Mouse (Mus musculus) forebrain, embryonic 12.5 days (tissue): Measurements from ENCODE around the gene Actl11. TPM values are rescaled to one million over a fixed set of nuclear protein-coding genes. Genes with fewer than 3 reads are reported as not detected.

Experiments
- ATAC-seq: fragments of 200-750 bp; cut with Nextera tagmentation; 2 replicates; pipeline ENCODE4 v1.8.0; 2017; ENCODE audit warnings: moderate TSS enrichment; ENCODE audit not compliant: low FRiP score
- H3K27ac ChIP-seq: fragments of 300-500 bp; sonication (generic); 2 replicates; pipeline ENCODE4 v1.5.1; 2016; ENCODE audit warnings: mild to moderate bottlenecking
- H3K27me3 ChIP-seq: fragments of 300-500 bp; sonication (generic); 2 replicates; pipeline ENCODE4 v1.6.1; 2016; ENCODE audit warnings: mild to moderate bottlenecking
- H3K36me3 ChIP-seq: fragments of 300-500 bp; sonication (generic); replicated peaks from 2 replicates; pipeline ENCODE4 v1.6.1; 2016; ENCODE audit warnings: mild to moderate bottlenecking
- H3K4me1 ChIP-seq: fragments of 300-500 bp; sonication (generic); 2 replicates; pipeline ENCODE4 v1.6.1; 2016
- H3K4me2 ChIP-seq: fragments of 300-500 bp; sonication (generic); 2 replicates; pipeline ENCODE4 v1.6.1; 2016; ENCODE audit warnings: mild to moderate bottlenecking, moderate library complexity
- H3K4me3 ChIP-seq: fragments of 300-500 bp; sonication (generic); replicated peaks from 2 replicates; pipeline ENCODE4 v1.5.1; 2016; ENCODE audit warnings: mild to moderate bottlenecking
- H3K9ac ChIP-seq: fragments of 300-500 bp; sonication (generic); 2 replicates; pipeline ENCODE4 v1.6.1; 2016; ENCODE audit warnings: mild to moderate bottlenecking
- H3K9me3 ChIP-seq: fragments of 300-500 bp; sonication (generic); 2 replicates; pipeline ENCODE4 v1.6.1; 2016
- WGBS: fragments of 180-500 bp; shearing (Covaris S2); methylation state at CpG from one replicate; pipeline ENCODE4 v1.1.7; 2016; 5-methylcytosine and 5-hydroxymethylcytosine counted together
- polyA plus RNA-seq: library from polyadenylated mRNA; unstranded; fragments of >200 nt; fragmentation: Nextera tagmentation; extraction: Ambion mirVana; gene quantifications from 2 replicates; pipeline ENCODE4 v1.2.1, GENCODE M21; 2016

Actl11 gene
- polyA plus RNA-seq, result not detected in 2 replicates

- Histone ChIP-seq H3K4me2 (no peak within 1 kb of the TSS), H3K27ac (no peak within 1 kb of the TSS), H3K4me3 (no peak within 1 kb of the TSS), H3K27me3 (no peaks in the 10 kb centered on the region), H3K9me3 (no peaks in the 10 kb centered on the region), H3K9ac (no peak within 1 kb of the TSS), H3K4me1 (peaks cover 26% of the 10 kb centered on the region), H3K36me3 (no peaks in the 10 kb centered on the region)
- ATAC-seq, result no peak
- WGBS, result 80% methylated on average over 3 of the region's 3 CpGs
These were observed at the start of gene Actl11 for GRCm38 (mm10) chr9:107928169-107928568. Actl11 (plus strand) TSS chr9:107928469.

- H3K4me2 ChIP-seq, result no peak overlapping the region
- 0 out of 2 replicates have a peak, but pooled peaks cover 3% of the 10 kb centered on the region for H3K27me3 ChIP-seq
- no peak overlapping the region for H3K27ac ChIP-seq
- H3K9ac ChIP-seq, result no peak overlapping the region
- ATAC-seq, result no peak
- WGBS, result 85% methylated on average over 4 of the region's 4 CpGs
- no peak overlapping the region for H3K4me3 ChIP-seq
- H3K9me3 ChIP-seq, result no peaks in the 10 kb centered on the region
- no peaks in the 10 kb centered on the region for H3K36me3 ChIP-seq
- H3K4me1 ChIP-seq, result no peaks in the 10 kb centered on the region
These were observed 47.9 kb upstream of the Actl11 start for GRCm38 (mm10) chr9:107880411-107880810.

GRCm38 (mm10) chr9:107887804-107888266, 40.4 kb upstream of the Actl11 start, which contains the start of gene Mon1a:
Mon1a (plus strand) TSS chr9:107888151.
- peak within 1 kb of the TSS; percentile 33; the same call in 1 of the 2 replicates for H3K27ac ChIP-seq

DNA sequence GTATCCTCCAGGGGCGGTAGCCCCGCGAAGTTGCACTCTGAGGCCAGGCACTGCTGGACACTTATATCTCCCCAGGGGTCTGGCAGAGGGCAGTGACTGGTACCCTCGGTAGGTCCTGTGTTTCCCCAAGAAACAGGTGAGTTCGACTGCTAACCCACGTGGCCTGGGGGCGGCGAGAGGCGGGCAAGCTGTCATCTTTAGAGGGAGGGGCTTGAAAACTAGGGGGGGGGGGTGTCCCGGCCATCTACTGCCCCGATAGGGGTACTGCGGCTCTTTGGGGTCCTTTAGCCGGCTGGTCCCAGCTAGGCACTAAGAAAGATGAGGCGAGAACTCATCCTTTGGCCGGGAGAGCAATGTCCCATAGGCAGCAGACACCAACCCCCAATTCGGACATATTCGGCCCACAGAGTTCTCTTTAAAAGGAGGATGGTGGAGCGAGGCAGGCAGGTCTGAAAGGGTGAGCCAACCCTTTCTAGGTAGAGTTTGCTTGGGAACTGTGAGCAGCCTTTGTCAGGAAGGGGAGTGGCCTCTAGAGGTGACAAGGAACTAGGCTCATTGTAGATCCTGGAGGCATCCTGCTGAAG, 39.9 kb upstream of the Actl11 start:
- Histone ChIP-seq H3K9ac (peak overlapping the region; percentile 65), H3K27me3 (peaks cover 14% of the 10 kb centered on the region), H3K9me3 (no peaks in the 10 kb centered on the region), H3K27ac (peak overlapping the region; percentile 33; the same call in 1 of the 2 replicates), H3K4me3 (peak overlapping the region; percentile 61), H3K4me2 (peak overlapping the region; percentile 91), H3K36me3 (no peaks in the 10 kb centered on the region), H3K4me1 (peaks cover 10% of the 10 kb centered on the region)
- peak; percentile 86 for ATAC-seq
- WGBS, result under 1% methylated on average over 18 of the region's 18 CpGs

More at GRCm38 (mm10) chr9:107887804-107888266, 40.4 kb upstream of the Actl11 start, which contains the start of gene Mon1a:
- H3K4me3 ChIP-seq, result peak within 1 kb of the TSS; percentile 61
- H3K9me3 ChIP-seq, result no peaks in the 10 kb centered on the region
- no peaks in the 10 kb centered on the region for H3K36me3 ChIP-seq
- H3K27me3 ChIP-seq, result peaks cover 14% of the 10 kb centered on the region
- peak; percentile 95 for ATAC-seq
- H3K4me2 ChIP-seq, result peak within 1 kb of the TSS; percentile 91
- WGBS, result under 1% methylated on average over 28 of the region's 28 CpGs
- peaks cover 10% of the 10 kb centered on the region for H3K4me1 ChIP-seq
- H3K9ac ChIP-seq, result peak within 1 kb of the TSS; percentile 65

DNA sequence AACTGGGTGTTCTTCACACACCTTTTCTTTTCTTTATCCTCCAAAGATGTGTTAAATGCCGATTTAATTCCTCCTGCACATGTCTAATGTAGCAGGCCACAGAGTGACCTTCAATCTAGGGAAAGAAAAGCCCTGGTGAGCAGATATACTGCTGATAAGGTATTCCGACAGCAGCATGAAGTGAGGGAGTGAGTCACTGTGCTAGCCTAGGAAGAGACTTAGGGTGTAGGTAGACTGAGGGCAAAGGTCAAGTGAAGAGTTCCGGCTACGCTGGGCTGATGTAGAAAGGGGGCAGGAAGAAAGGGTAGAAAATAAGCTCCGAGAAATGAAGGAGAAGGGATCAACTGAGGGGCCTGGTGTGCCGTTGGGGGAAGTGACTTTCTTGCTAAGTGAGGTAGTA, 38.0 kb upstream of the Actl11 start:
- Histone ChIP-seq H3K36me3 (no peaks in the 10 kb centered on the region), H3K9ac (no peak overlapping the region), H3K9me3 (no peaks in the 10 kb centered on the region), H3K4me2 (no peak overlapping the region; the same call in 1 of the 2 replicates), H3K4me1 (peaks cover 10% of the 10 kb centered on the region), H3K27ac (no peak overlapping the region), H3K4me3 (no peak overlapping the region), H3K27me3 (peaks cover 14% of the 10 kb centered on the region)
- no peak for ATAC-seq
- WGBS, result 87% methylated on average over 6 of the region's 6 CpGs

DNA sequence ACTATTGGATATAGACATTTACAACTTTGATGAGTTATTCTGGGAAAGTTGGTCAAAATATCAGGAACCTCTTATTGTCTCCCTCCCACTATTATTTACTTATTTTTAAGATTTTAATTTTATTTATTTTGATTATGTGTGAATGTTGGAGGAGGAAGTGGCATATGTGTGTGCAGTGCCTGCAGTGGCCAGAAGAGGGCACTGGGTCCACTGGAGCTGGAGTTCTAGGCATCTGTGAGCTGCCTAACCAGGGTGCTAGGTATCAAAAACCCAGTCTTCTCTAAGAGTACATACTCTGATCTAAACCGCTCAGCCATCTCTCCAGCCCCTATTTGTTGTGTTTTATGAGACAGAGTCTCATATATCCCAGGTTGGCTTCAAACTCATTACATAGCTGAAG, 37.2 kb upstream of the Actl11 start:
- no peak overlapping the region for H3K27ac ChIP-seq
- peaks cover 10% of the 10 kb centered on the region for H3K4me1 ChIP-seq
- H3K27me3 ChIP-seq, result peaks cover 12% of the 10 kb centered on the region
- no peak overlapping the region for H3K9ac ChIP-seq
- 96% methylated on average over 1 of the region's 1 CpGs for WGBS
- H3K9me3 ChIP-seq, result no peaks in the 10 kb centered on the region
- no peak overlapping the region for H3K4me2 ChIP-seq
- no peak overlapping the region for H3K4me3 ChIP-seq
- no peak for ATAC-seq
- H3K36me3 ChIP-seq, result no peaks in the 10 kb centered on the region

DNA sequence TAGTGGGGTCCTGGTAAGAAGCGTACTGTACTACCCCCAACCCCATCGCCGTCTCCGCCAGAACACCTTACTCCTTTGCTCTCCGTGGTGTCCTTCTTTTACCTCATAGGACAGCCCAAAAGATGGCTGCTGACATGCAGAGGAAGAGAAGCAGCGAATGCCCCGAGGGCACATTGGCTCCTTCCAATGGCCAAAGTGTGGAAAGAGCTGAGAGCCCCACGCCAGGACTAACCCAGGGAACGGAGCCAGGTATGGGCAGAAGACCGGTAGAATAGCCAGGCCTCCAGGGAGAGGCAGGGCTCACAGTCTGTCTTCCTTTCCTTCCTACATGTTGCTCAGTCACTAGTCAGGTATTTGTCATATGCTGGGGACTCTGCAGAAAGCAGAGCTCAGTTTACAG, 29.7 kb upstream of the Actl11 start:
- Histone ChIP-seq H3K27ac (no peak overlapping the region), H3K4me1 (peaks cover 14% of the 10 kb centered on the region), H3K9ac (no peak overlapping the region), H3K4me3 (no peak overlapping the region), H3K4me2 (no peak overlapping the region), H3K27me3 (peaks cover 40% of the 10 kb centered on the region), H3K9me3 (no peaks in the 10 kb centered on the region), H3K36me3 (peaks cover 5% of the 10 kb centered on the region; the same call in 1 of the 2 replicates)
- WGBS, result 87% methylated on average over 10 of the region's 10 CpGs
- no peak for ATAC-seq

GRCm38 (mm10) chr9:107899855-107900254, 28.4 kb upstream of the Actl11 start:
- H3K36me3 ChIP-seq, result peaks cover 5% of the 10 kb centered on the region; the same call in 1 of the 2 replicates
- no peak overlapping the region for H3K4me3 ChIP-seq

DNA sequence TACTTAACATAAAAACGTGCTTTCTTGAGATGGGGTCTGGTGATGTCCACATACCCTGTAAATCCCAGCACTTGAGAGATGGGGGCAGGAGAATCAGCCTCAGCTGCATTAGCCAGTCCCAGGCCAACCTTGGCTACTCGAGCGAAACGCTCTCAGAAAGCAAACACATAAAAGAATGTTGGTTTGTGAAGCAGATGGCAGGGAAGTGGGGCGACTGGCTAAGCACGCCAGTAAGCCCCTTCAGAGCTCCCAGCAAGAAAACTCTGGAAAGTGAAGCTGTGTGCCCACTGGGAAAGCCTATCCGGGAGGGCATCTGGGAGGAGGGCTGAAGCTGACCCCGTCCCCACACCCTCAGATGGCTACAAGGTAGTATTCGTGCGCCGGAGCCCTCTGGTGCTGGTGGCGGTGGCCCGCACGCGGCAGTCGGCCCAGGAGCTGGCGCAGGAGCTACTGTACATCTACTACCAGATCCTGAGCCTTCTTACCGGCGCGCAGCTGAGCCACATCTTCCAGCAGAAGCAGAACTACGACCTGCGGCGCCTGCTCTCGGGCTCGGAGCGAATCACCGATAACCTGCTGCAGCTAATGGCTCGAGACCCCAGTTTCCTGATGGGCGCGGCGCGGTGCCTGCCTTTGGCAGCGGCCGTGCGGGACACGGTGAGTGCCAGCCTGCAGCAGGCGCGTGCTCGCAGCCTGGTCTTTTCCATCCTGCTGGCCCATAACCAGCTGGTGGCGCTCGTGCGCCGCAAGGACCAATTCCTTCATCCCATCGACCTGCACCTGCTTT, 27.2 kb upstream of the Actl11 start:
- peak; percentile 54 for ATAC-seq
- Histone ChIP-seq H3K9ac (peak overlapping the region; percentile 51), H3K27me3 (peaks cover 49% of the 10 kb centered on the region), H3K36me3 (peaks cover 5% of the 10 kb centered on the region; the same call in 1 of the 2 replicates), H3K4me2 (peak overlapping the region; percentile 57), H3K4me1 (peaks cover 14% of the 10 kb centered on the region), H3K4me3 (peak overlapping the region; percentile 31), H3K9me3 (no peaks in the 10 kb centered on the region), H3K27ac (0 out of 2 replicates have a peak overlapping the region, but pooled peaks have one; percentile 31)
- whole genome bisulfite sequencing, result 2% methylated on average over 44 of the region's 44 CpGs

More at GRCm38 (mm10) chr9:107899855-107900254, 28.4 kb upstream of the Actl11 start:
- no peaks in the 10 kb centered on the region for H3K9me3 ChIP-seq
- H3K27ac ChIP-seq, result no peak overlapping the region
- WGBS, result 65% methylated on average over 12 of the region's 12 CpGs
- H3K27me3 ChIP-seq, result peaks cover 42% of the 10 kb centered on the region
- no peak overlapping the region for H3K9ac ChIP-seq
- no peak overlapping the region for H3K4me2 ChIP-seq
- peaks cover 14% of the 10 kb centered on the region for H3K4me1 ChIP-seq
- ATAC-seq, result no peak

- Histone ChIP-seq H3K36me3 (peaks cover 5% of the 10 kb centered on the region; the same call in 1 of the 2 replicates), H3K4me2 (peak overlapping the region; percentile 57), H3K27ac (no peak overlapping the region), H3K4me1 (peaks cover 19% of the 10 kb centered on the region), H3K27me3 (peaks cover 53% of the 10 kb centered on the region), H3K9ac (no peak overlapping the region), H3K4me3 (peak overlapping the region; percentile 31), H3K9me3 (no peaks in the 10 kb centered on the region)
- 9% methylated on average over 17 of the region's 17 CpGs for WGBS
- no peak; the same call in 1 of the 2 replicates for ATAC-seq
These were observed 26.7 kb upstream of the Actl11 start for GRCm38 (mm10) chr9:107901627-107901914.

DNA sequence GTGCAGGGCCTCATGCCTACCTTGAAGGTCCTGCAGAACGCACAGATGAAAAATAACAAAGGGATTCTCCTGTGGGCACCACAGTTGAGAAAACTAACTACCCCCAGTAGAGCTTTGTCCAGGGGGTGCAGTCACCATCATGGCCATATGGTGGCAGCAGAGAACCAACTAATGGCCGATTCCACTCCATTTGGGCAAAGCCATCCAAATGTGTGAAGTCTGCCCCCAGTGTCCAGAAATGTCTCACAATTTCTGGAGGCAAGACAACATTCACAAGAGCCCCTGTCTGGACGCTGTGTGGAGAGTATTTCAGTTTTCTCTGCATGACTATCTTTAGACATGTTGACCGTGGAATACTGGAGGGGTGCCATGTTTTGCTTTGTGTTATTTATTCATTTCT, 23.5 kb upstream of the Actl11 start:
- no peaks in the 10 kb centered on the region for H3K9me3 ChIP-seq
- H3K27ac ChIP-seq, result no peak overlapping the region
- no peak overlapping the region for H3K9ac ChIP-seq
- peak; percentile 56 for ATAC-seq
- H3K4me1 ChIP-seq, result peaks cover 46% of the 10 kb centered on the region
- peaks cover 62% of the 10 kb centered on the region for H3K27me3 ChIP-seq
- 7% methylated on average over 4 of the region's 4 CpGs for WGBS
- no peak overlapping the region for H3K4me3 ChIP-seq
- H3K4me2 ChIP-seq, result no peak overlapping the region
- 0 out of 2 replicates have a peak, but pooled peaks cover 5% of the 10 kb centered on the region for H3K36me3 ChIP-seq

DNA sequence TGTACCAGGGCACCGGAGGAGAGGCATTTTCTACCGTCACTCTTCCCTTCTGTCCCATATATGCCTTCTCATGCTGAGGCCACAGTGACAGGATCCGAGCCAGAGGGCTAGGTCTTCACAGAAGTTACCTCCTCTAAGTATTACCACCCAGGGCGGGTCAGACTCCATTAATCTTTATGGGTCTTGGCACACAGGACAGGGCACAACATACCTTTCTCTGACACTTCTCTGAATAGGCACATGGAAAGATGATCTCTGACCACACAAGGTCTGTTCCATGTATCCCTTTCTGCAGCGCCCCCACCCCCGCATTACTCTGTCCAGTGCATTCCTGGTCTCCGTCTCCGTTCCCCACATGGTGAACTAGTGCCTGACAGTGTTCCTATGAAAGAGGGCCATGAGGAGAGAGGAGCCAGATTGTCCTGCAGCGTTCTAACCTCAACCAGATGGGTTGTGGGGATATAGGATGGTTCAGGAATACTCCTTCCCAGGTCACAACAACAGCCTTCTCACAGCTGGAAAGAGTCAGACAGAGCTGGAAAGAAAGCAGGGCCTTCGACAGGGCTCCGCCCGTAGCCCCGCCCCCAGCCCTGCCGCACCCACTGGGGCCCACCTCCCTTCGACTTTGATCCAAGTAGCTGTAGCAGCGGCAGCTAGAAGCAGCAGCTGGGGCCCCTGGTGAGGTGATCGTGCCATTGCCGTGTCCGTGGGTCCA, 21.9 kb upstream of the Actl11 start, which contains the start of gene Mst1r:
Gene Mst1r, plus strand, starts transcription at position 622 of the 715 bp plus-strand sequence.
- Histone ChIP-seq H3K4me1 (peaks cover 34% of the 10 kb centered on the region), H3K4me3 (peak within 1 kb of the TSS; percentile 22), H3K36me3 (no peaks in the 10 kb centered on the region), H3K4me2 (peak within 1 kb of the TSS; percentile 53), H3K9me3 (no peaks in the 10 kb centered on the region), H3K27ac (no peak within 1 kb of the TSS), H3K9ac (peak within 1 kb of the TSS; percentile 8; the same call in 1 of the 2 replicates), H3K27me3 (peaks cover 47% of the 10 kb centered on the region)
- 21% methylated on average over 19 of the region's 19 CpGs for WGBS
- peak; percentile 47; the same call in 1 of the 2 replicates for ATAC-seq
